In genomic region chr4:45011581-45012104, GRCm38 (mm10) we compare ENCODE assay signal across 8 mouse cellular contexts. TPM values are rescaled to one million over a fixed set of nuclear protein-coding genes. Genes with fewer than 3 reads are reported as not detected.
DNase-seq lines count a peak whose midpoint lies in the region; ATAC-seq and TF ChIP-seq lines count a peak whose summit lies in the region.

No protein-coding gene starts in this region.

- TF ChIP-seq CTCF in Patski (IDR thresholded peaks at IDR 0.05) = no peak
- no peak for TF ChIP-seq CTCF in heart, postnatal 0 days (IDR thresholded peaks at IDR 0.05; ENCODE audit: low read depth)

- H3K36me3 ChIP-seq in embryonic facial prominence, embryonic 15.5 days = no peaks in the 10 kb centered on the region
- no peaks in the 10 kb centered on the region for H3K36me3 ChIP-seq in heart, postnatal 0 days (replicated peaks; ENCODE audit: control insufficient read depth, insufficient read depth, low read length)
- no peaks in the 10 kb centered on the region for H3K36me3 ChIP-seq in myocyte (ENCODE audit: control insufficient read depth, insufficient read depth)

- H3K27me3 ChIP-seq in Patski = no peaks in the 10 kb centered on the region
- no peaks in the 10 kb centered on the region for H3K27me3 ChIP-seq in embryonic facial prominence, embryonic 15.5 days
- H3K27me3 ChIP-seq in heart, postnatal 0 days (ENCODE audit: control insufficient read depth, insufficient read depth, low read length) = no peaks in the 10 kb centered on the region
- H3K27me3 ChIP-seq in myocyte (ENCODE audit: control insufficient read depth, insufficient read depth, insufficient read length) = no peaks in the 10 kb centered on the region

- DNase-seq in frontal cortex, adult 2 months (ENCODE audit: extremely low spot score in 1 of 2, low spot score in 1 of 2) = peak; percentile 27 to 42
- DNase-seq in frontal cortex, postnatal 10 days (ENCODE audit: low spot score in 2 of 2) = no peak
- DNase-seq in Patski (ENCODE audit: low read depth, low spot score) = no peak
- peak; percentile 41 for DNase-seq in heart, postnatal 0 days (ENCODE audit: low spot score)
- DNase-seq in liver = peak; percentile 83
- no peak for DNase-seq in cerebellum, adult 8-10 months

- H3K9me3 ChIP-seq in embryonic facial prominence, embryonic 15.5 days (replicated peaks) = no peaks in the 10 kb centered on the region
- no peaks in the 10 kb centered on the region for H3K9me3 ChIP-seq in heart, postnatal 0 days (replicated peaks; ENCODE audit: control insufficient read depth, low read length)

- H3K9ac ChIP-seq in embryonic facial prominence, embryonic 15.5 days = peak overlapping the region; percentile 63
- peak overlapping the region; percentile 88 for H3K9ac ChIP-seq in heart, postnatal 0 days (replicated peaks; ENCODE audit: low read depth, low read length)

- ATAC-seq in Patski = peak; percentile 52
- ATAC-seq in embryonic facial prominence, embryonic 15.5 days (ENCODE audit: insufficient number of reproducible peaks, low FRiP score, low TSS enrichment, low read depth) = peak; percentile 71
- peak; percentile 30 for ATAC-seq in heart, postnatal 0 days (ENCODE audit: insufficient read depth, low read depth)

- POLR2A ChIA-PET in Patski (lab: Charles Lee) = interaction anchor here (1.0 kb wide), 1 partner anchor 22 kb away, joined by 3 read pairs; no protein-coding TSS in a partner anchor

- in situ Hi-C loops in Patski (cut with MboI; ENCODE audit: low pct_unique_long_range_greater_than_20kb) = loop anchor here (5.0 to 10.0 kb wide), 2 partner anchors 39 to 523 kb away; partner anchors contain the start of gene Shb

- H3K79me2 ChIP-seq in myocyte (ENCODE audit: control insufficient read depth, insufficient read depth) = peaks cover 20% of the 10 kb centered on the region

- H3K4me1 ChIP-seq in embryonic facial prominence, embryonic 15.5 days = peaks cover 20% of the 10 kb centered on the region
- peaks cover 12% of the 10 kb centered on the region for H3K4me1 ChIP-seq in heart, postnatal 0 days (ENCODE audit: control insufficient read depth, insufficient read depth)

- under 1% methylated on average over 31 of the region's 31 CpGs for WGBS in embryonic facial prominence, embryonic 15.5 days
- WGBS in heart, postnatal 0 days = under 1% methylated on average over 31 of the region's 31 CpGs

- H3K4me3 ChIP-seq in embryonic facial prominence, embryonic 15.5 days (replicated peaks) = peak overlapping the region; percentile 84
- peak overlapping the region; percentile 90 for H3K4me3 ChIP-seq in heart, postnatal 0 days (ENCODE audit: low read depth, low read length)
- H3K4me3 ChIP-seq in myocyte = peak overlapping the region; percentile 55

- peak; percentile 32 for TF ChIP-seq POLR2A in myocyte (IDR thresholded peaks at IDR 0.05; ENCODE audit: insufficient read length, low read depth)

- peak overlapping the region; percentile 53 for H3K4me2 ChIP-seq in embryonic facial prominence, embryonic 15.5 days (replicated peaks)
- peak overlapping the region; percentile 69 for H3K4me2 ChIP-seq in heart, postnatal 0 days (ENCODE audit: low read depth, low read length)
- peak overlapping the region; percentile 80 for H3K4me2 ChIP-seq in myocyte (ENCODE audit: low read depth)

- peak overlapping the region; percentile 31 for H3ac ChIP-seq in myocyte (ENCODE audit: control insufficient read depth, insufficient read length)

- CTCF ChIA-PET in Patski (lab: Charles Lee) = interaction anchor here (2.9 kb wide), 1 partner anchor 38 kb away, joined by 9 read pairs; no protein-coding TSS in a partner anchor

- H3K27ac ChIP-seq in embryonic facial prominence, embryonic 15.5 days (replicated peaks) = peak overlapping the region; percentile 95
- H3K27ac ChIP-seq in heart, postnatal 0 days (ENCODE audit: low read depth) = peak overlapping the region; percentile 97

- TF ChIP-seq EP300 in heart, postnatal 0 days (IDR thresholded peaks at IDR 0.05; ENCODE audit: low read depth) = no peak

TF ChIP-seq in myocyte, 11 proteins besides CTCF, POLR2A, EP300 and RAD21:
- no peak for TF ChIP-seq USF1 (IDR thresholded peaks at IDR 0.05; ENCODE audit: low read depth)
- TF ChIP-seq TCF3 (IDR thresholded peaks at IDR 0.05; ENCODE audit: insufficient read length, low read depth) = no peak
- TF ChIP-seq E2F4 (IDR thresholded peaks at IDR 0.05; ENCODE audit: insufficient read depth) = no peak
- no peak for TF ChIP-seq TCF12 (IDR thresholded peaks at IDR 0.05; ENCODE audit: insufficient read depth, poor library complexity, severe bottlenecking)
- no peak for TF ChIP-seq CEBPB (IDR thresholded peaks at IDR 0.05; ENCODE audit: insufficient read depth, poor library complexity, severe bottlenecking)
- no peak for TF ChIP-seq MYOD1 (IDR thresholded peaks at IDR 0.05; ENCODE audit: control insufficient read depth in 1 of 3, insufficient read length in 2 of 3, low read depth in 2 of 3)
- TF ChIP-seq POLR2AphosphoS2 (IDR thresholded peaks at IDR 0.05; ENCODE audit: insufficient read length, low read depth) = no peak
- TF ChIP-seq REST (IDR thresholded peaks at IDR 0.05; ENCODE audit: insufficient read depth, insufficient read length) = no peak
- TF ChIP-seq MAX (IDR thresholded peaks at IDR 0.05; ENCODE audit: low read depth) = no peak
- no peak for TF ChIP-seq SRF (IDR thresholded peaks at IDR 0.05; ENCODE audit: control insufficient read depth, insufficient read length, low read depth)
- no peak for TF ChIP-seq MYOG (IDR thresholded peaks at IDR 0.05; ENCODE audit: control insufficient read depth in 1 of 3, insufficient read depth in 1 of 3, insufficient read length in 2 of 3, low read depth in 2 of 3)

RNA-seq across cellular contexts. Expression of gene Zbtb5, which starts 0.6 kb away (rescaled TPM):
- 9.4 and 10.6 TPM in 2 replicates for polyA plus RNA-seq in frontal cortex, adult 2 months (2012; rRNA removed)
- polyA plus RNA-seq in Patski (2021) (5.6 TPM), myocyte (2012; fragmentation: generic; extraction: Trizol) (5.1 TPM)
- 21.3 and 22.9 TPM in 2 replicates for polyA plus RNA-seq in embryonic facial prominence, embryonic 15.5 days (2015; fragmentation: Nextera tagmentation; extraction: Ambion mirVana)
- 20.3 and 32.0 TPM in 2 replicates for total RNA-seq in heart, postnatal 0 days (2014; rRNA removed; ENCODE audit: low replicate concordance)
- polyA plus RNA-seq in heart, postnatal 0 days (2015; fragmentation: Nextera tagmentation; extraction: Ambion mirVana) = 8.5 and 8.9 TPM in 2 replicates

RNA-seq across cellular contexts. Expression of gene Polr1e, which starts 6.7 kb away (rescaled TPM):
- polyA plus RNA-seq in frontal cortex, adult 2 months (2012; rRNA removed) = 12.6 and 13.6 TPM in 2 replicates
- polyA plus RNA-seq in Patski (2021) = 16.4 TPM
- 31.5 and 33.8 TPM in 2 replicates for polyA plus RNA-seq in embryonic facial prominence, embryonic 15.5 days (2015; fragmentation: Nextera tagmentation; extraction: Ambion mirVana)
- total RNA-seq in heart, postnatal 0 days (2014; rRNA removed; ENCODE audit: low replicate concordance) = 37.4 and 46.7 TPM in 2 replicates
- polyA plus RNA-seq in heart, postnatal 0 days (2015; fragmentation: Nextera tagmentation; extraction: Ambion mirVana) = 71.2 and 77.5 TPM in 2 replicates
- 18.8 TPM for polyA plus RNA-seq in myocyte (2012; fragmentation: generic; extraction: Trizol)

RNA-seq across cellular contexts. Expression of gene Grhpr, which starts 30.4 kb away (rescaled TPM):
- 31.4 and 31.7 TPM in 2 replicates for polyA plus RNA-seq in frontal cortex, adult 2 months (2012; rRNA removed)
- polyA plus RNA-seq in Patski (2021) (23.7 TPM), myocyte (2012; fragmentation: generic; extraction: Trizol) (71.1 TPM)
- polyA plus RNA-seq in embryonic facial prominence, embryonic 15.5 days (2015; fragmentation: Nextera tagmentation; extraction: Ambion mirVana) = 55.1 and 59.0 TPM in 2 replicates
- total RNA-seq in heart, postnatal 0 days (2014; rRNA removed; ENCODE audit: low replicate concordance) = 88.4 and 147 TPM in 2 replicates
- 103 and 108 TPM in 2 replicates for polyA plus RNA-seq in heart, postnatal 0 days (2015; fragmentation: Nextera tagmentation; extraction: Ambion mirVana)

Comparison
In these comparisons a context has a peak if more than half of its experiments do, and no peak if none do; other contexts are left out.
1. DNase-seq: peak in frontal cortex, adult 2 months (2 of 2), heart, postnatal 0 days (single experiment) and liver (single experiment); none in frontal cortex, postnatal 10 days (0 of 2), Patski (single experiment) and cerebellum, adult 8-10 months (single experiment).
2. Peak in every context shown above with its lines, with median percentiles within 50 percentile points of each other: ATAC-seq, H3K4me2 ChIP-seq and H3K4me3 ChIP-seq.